In genomic region chr11:98765421-98766309, GRCm38 (mm10) we compare ENCODE assay signal across 8 mouse cellular contexts. TPM values are rescaled to one million over a fixed set of nuclear protein-coding genes. Genes with fewer than 3 reads are reported as not detected.
DNase-seq lines count a peak whose midpoint lies in the region; ATAC-seq and TF ChIP-seq lines count a peak whose summit lies in the region.

No protein-coding gene starts in this region.

- no peaks in the 10 kb centered on the region for H3K36me3 ChIP-seq in thymus, adult 2 months (ENCODE audit: control insufficient read depth, insufficient read depth, low read length)
- peaks cover 72% of the 10 kb centered on the region for H3K36me3 ChIP-seq in intestine, embryonic 14.5 days (ENCODE audit: control insufficient read depth, insufficient read depth, low read length)
- peaks cover 62% of the 10 kb centered on the region for H3K36me3 ChIP-seq in midbrain, embryonic 10.5 days

- H3K27me3 ChIP-seq in thymus, adult 2 months (ENCODE audit: control insufficient read depth, insufficient read depth, low read length): no peaks in the 10 kb centered on the region
- H3K27me3 ChIP-seq in intestine, embryonic 14.5 days (replicated peaks; ENCODE audit: control insufficient read depth, insufficient read depth, low read length): no peaks in the 10 kb centered on the region
- no peaks in the 10 kb centered on the region for H3K27me3 ChIP-seq in midbrain, embryonic 10.5 days (ENCODE audit: low read depth, poor library complexity, severe bottlenecking)

- no peak for TF ChIP-seq CTCF in thymus, adult 2 months (IDR thresholded peaks at IDR 0.05; ENCODE audit: borderline replicate concordance, control insufficient read depth, extremely low read depth, insufficient read depth, low read length, poor library complexity)

- no peak overlapping the region for H3K4me3 ChIP-seq in thymus, adult 2 months (ENCODE audit: control insufficient read depth, insufficient read depth, low read length)
- no peak overlapping the region for H3K4me3 ChIP-seq in intestine, embryonic 14.5 days (ENCODE audit: low read depth, low read length)
- H3K4me3 ChIP-seq in midbrain, embryonic 10.5 days: 0 out of 2 replicates have a peak overlapping the region, but pooled peaks have one; percentile 16

- H3K27ac ChIP-seq in thymus, adult 2 months (ENCODE audit: control insufficient read depth, insufficient read depth, low read length): no peak overlapping the region
- peak overlapping the region; percentile 20 for H3K27ac ChIP-seq in intestine, embryonic 14.5 days (ENCODE audit: low read depth)
- peak overlapping the region; percentile 79 for H3K27ac ChIP-seq in midbrain, embryonic 10.5 days (replicated peaks)

- no peak for TF ChIP-seq POLR2A in thymus, adult 2 months (IDR thresholded peaks at IDR 0.05; ENCODE audit: control insufficient read depth, extremely low read depth, insufficient read depth, low read length, poor library complexity)

- ATAC-seq in intestine, embryonic 14.5 days (replicated peaks; ENCODE audit: low FRiP score, low TSS enrichment, low read depth): no peak

- H3K9ac ChIP-seq in intestine, embryonic 14.5 days (ENCODE audit: low read length): no peak overlapping the region

- no peak overlapping the region for H3K4me2 ChIP-seq in intestine, embryonic 14.5 days (ENCODE audit: low read length)

- 67% methylated on average over 9 of the region's 9 CpGs for WGBS in thymus, adult 2 months
- WGBS in intestine, embryonic 14.5 days: 45% methylated on average over 9 of the region's 9 CpGs
- WGBS in midbrain, embryonic 10.5 days: 56% methylated on average over 9 of the region's 9 CpGs

- H3K4me1 ChIP-seq in thymus, adult 2 months (replicated peaks; ENCODE audit: control insufficient read depth, insufficient read depth, low read length): peaks cover 24% of the 10 kb centered on the region
- peaks cover 38% of the 10 kb centered on the region for H3K4me1 ChIP-seq in intestine, embryonic 14.5 days (replicated peaks; ENCODE audit: control insufficient read depth, insufficient read depth, low read length)
- peaks cover 52% of the 10 kb centered on the region for H3K4me1 ChIP-seq in midbrain, embryonic 10.5 days

- no peaks in the 10 kb centered on the region for H3K9me3 ChIP-seq in intestine, embryonic 14.5 days (ENCODE audit: control insufficient read depth, low read length)
- H3K9me3 ChIP-seq in midbrain, embryonic 10.5 days (replicated peaks): no peaks in the 10 kb centered on the region

- DNase-seq in thymus, postnatal 0 days (ENCODE audit: low spot score): peak; percentile 15
- no peak for DNase-seq in thymus, adult 2 months
- DNase-seq in heart, adult 18-20 months: peak; percentile 68 to 84
- DNase-seq in intestine, embryonic 14.5 days (ENCODE audit: low spot score): no peak
- DNase-seq in midbrain, embryonic 10.5 days (ENCODE audit: low spot score): no peak
- DNase-seq in urinary bladder, adult 2 months (ENCODE audit: low spot score): no peak
- DNase-seq in right cerebral cortex, postnatal 25 days: no peak
- no peak for DNase-seq in thymus, postnatal 36 days

RNA-seq across cellular contexts. Expression of gene Nr1d1, which starts 9.5 kb away (rescaled TPM):
- 2.6 and 3.0 TPM in 2 replicates for polyA plus RNA-seq in thymus, postnatal 0 days (2015; fragmentation: Nextera tagmentation; extraction: Ambion mirVana)
- polyA plus RNA-seq in thymus, adult 2 months (2012; rRNA removed): 34.4 and 37.7 TPM in 2 replicates
- 10 to 100 TPM; 54.2 to 67.6 TPM for total RNA-seq in heart, adult 18-20 months (2021)
- 2.5 and 2.8 TPM in 2 replicates for polyA plus RNA-seq in intestine, embryonic 14.5 days (2014; fragmentation: Nextera tagmentation; extraction: Ambion mirVana)
- polyA plus RNA-seq in midbrain, embryonic 10.5 days (2016; fragmentation: Nextera tagmentation; extraction: Ambion mirVana): 1.4 TPM in 2 replicates
- polyA plus RNA-seq in urinary bladder, adult 2 months (2012; rRNA removed): 119 and 219 TPM in 2 replicates

RNA-seq across cellular contexts. Expression of gene Thra, which starts 25.2 kb away (rescaled TPM):
- polyA plus RNA-seq in thymus, postnatal 0 days (2015; fragmentation: Nextera tagmentation; extraction: Ambion mirVana): 7.3 and 9.1 TPM in 2 replicates
- polyA plus RNA-seq in thymus, adult 2 months (2012; rRNA removed): 36.8 and 41.5 TPM in 2 replicates
- 100 to 1,000 TPM in 1 of 2 experiments, 10 to 100 TPM in 1; 99.7 to 103 TPM for total RNA-seq in heart, adult 18-20 months (2021)
- polyA plus RNA-seq in intestine, embryonic 14.5 days (2014; fragmentation: Nextera tagmentation; extraction: Ambion mirVana): 60.7 and 63.8 TPM in 2 replicates
- 9.5 and 15.6 TPM in 2 replicates for polyA plus RNA-seq in midbrain, embryonic 10.5 days (2016; fragmentation: Nextera tagmentation; extraction: Ambion mirVana)
- 62.2 and 88.1 TPM in 2 replicates for polyA plus RNA-seq in urinary bladder, adult 2 months (2012; rRNA removed)

RNA-seq across cellular contexts. Expression of gene Msl1, which starts 29.7 kb away (rescaled TPM):
- 14.4 and 20.4 TPM in 2 replicates for polyA plus RNA-seq in thymus, postnatal 0 days (2015; fragmentation: Nextera tagmentation; extraction: Ambion mirVana)
- polyA plus RNA-seq in thymus, adult 2 months (2012; rRNA removed): 50.3 and 66.0 TPM in 2 replicates
- total RNA-seq in heart, adult 18-20 months (2021): 10 to 100 TPM; 71.7 to 73.3 TPM
- 17.5 and 19.1 TPM in 2 replicates for polyA plus RNA-seq in intestine, embryonic 14.5 days (2014; fragmentation: Nextera tagmentation; extraction: Ambion mirVana)
- 22.9 and 24.3 TPM in 2 replicates for polyA plus RNA-seq in midbrain, embryonic 10.5 days (2016; fragmentation: Nextera tagmentation; extraction: Ambion mirVana)
- polyA plus RNA-seq in urinary bladder, adult 2 months (2012; rRNA removed): 57.0 and 58.7 TPM in 2 replicates

RNA-seq across cellular contexts. Expression of gene Med24, which starts 36.4 kb away (rescaled TPM):
- polyA plus RNA-seq in thymus, postnatal 0 days (2015; fragmentation: Nextera tagmentation; extraction: Ambion mirVana): 48.3 and 48.5 TPM in 2 replicates
- 179 and 196 TPM in 2 replicates for polyA plus RNA-seq in thymus, adult 2 months (2012; rRNA removed)
- total RNA-seq in heart, adult 18-20 months (2021): 10 to 100 TPM; 42.0 to 44.2 TPM
- polyA plus RNA-seq in intestine, embryonic 14.5 days (2014; fragmentation: Nextera tagmentation; extraction: Ambion mirVana): 43.0 and 48.0 TPM in 2 replicates
- 74.1 and 82.2 TPM in 2 replicates for polyA plus RNA-seq in midbrain, embryonic 10.5 days (2016; fragmentation: Nextera tagmentation; extraction: Ambion mirVana)
- 29.6 and 32.8 TPM in 2 replicates for polyA plus RNA-seq in urinary bladder, adult 2 months (2012; rRNA removed)

RNA-seq across cellular contexts. Expression of gene Casc3, which starts 39.0 kb away (rescaled TPM):
- 21.8 and 23.8 TPM in 2 replicates for polyA plus RNA-seq in thymus, postnatal 0 days (2015; fragmentation: Nextera tagmentation; extraction: Ambion mirVana)
- 66.5 and 72.2 TPM in 2 replicates for polyA plus RNA-seq in thymus, adult 2 months (2012; rRNA removed)
- 10 to 100 TPM; 17.2 to 19.3 TPM for total RNA-seq in heart, adult 18-20 months (2021)
- polyA plus RNA-seq in intestine, embryonic 14.5 days (2014; fragmentation: Nextera tagmentation; extraction: Ambion mirVana): 34.5 and 37.3 TPM in 2 replicates
- 49.0 and 55.7 TPM in 2 replicates for polyA plus RNA-seq in midbrain, embryonic 10.5 days (2016; fragmentation: Nextera tagmentation; extraction: Ambion mirVana)
- 24.7 and 29.5 TPM in 2 replicates for polyA plus RNA-seq in urinary bladder, adult 2 months (2012; rRNA removed)

Comparison
In these comparisons a context has a peak if more than half of its experiments do, and no peak if none do; other contexts are left out.
1. DNase-seq: peak in thymus, postnatal 0 days (single experiment) and heart, adult 18-20 months (2 of 2); none in thymus, adult 2 months (single experiment), intestine, embryonic 14.5 days (single experiment), midbrain, embryonic 10.5 days (single experiment), urinary bladder, adult 2 months (single experiment), right cerebral cortex, postnatal 25 days (single experiment) and thymus, postnatal 36 days (0 of 2).